Mouse (Mus musculus) adrenal gland, postnatal 36 days (tissue): ENCODE measurements at regions not wholly inside any gene's neighbourhood (a gene's known extent, or its start where the extent isn't known, plus 50 kb on each side); places are given as distances from the start of the nearest gene placed in this dataset.
"Not testable (repeated sequence)": the region's sequence is repeated elsewhere in the genome, so short reads cannot be mapped to it uniquely, and the experiment has no call there.

Experiments
- DNase-seq, 2 experiments: peaks; one replicate each; pipeline ENCODE4 v3.0.0; 2021; ENCODE audit warnings: mixed read lengths in 1 of 2

DNA sequence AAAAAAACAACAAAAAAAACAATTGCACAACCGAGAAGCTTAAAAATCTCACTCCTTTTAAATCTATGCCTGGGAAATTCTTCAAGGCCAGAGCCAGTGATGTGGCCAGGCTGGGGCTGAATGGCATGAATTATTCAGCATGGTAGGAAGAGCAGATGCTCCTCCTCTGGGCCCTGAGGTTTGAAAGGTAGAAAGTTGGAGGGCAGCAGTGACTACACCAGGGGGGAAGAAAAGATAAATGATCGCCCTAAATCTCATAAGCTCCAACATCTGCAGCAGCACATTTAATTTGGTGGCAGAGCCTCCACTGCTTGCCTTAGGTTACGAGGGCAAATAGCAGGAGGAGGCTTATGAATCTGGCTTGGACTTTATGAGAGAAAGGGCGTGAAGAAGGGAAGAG, 455.1 kb downstream of the Cbln4 start:
- DNase-seq, result no peak

- DNase-seq, result no peak
Measured at GRCm38 (mm10) chr2:171587635-171588034, 455.6 kb downstream of the Cbln4 start.

GRCm38 (mm10) chr2:171586853-171587220, 456.4 kb downstream of the Cbln4 start:
- no peak for DNase-seq

DNA sequence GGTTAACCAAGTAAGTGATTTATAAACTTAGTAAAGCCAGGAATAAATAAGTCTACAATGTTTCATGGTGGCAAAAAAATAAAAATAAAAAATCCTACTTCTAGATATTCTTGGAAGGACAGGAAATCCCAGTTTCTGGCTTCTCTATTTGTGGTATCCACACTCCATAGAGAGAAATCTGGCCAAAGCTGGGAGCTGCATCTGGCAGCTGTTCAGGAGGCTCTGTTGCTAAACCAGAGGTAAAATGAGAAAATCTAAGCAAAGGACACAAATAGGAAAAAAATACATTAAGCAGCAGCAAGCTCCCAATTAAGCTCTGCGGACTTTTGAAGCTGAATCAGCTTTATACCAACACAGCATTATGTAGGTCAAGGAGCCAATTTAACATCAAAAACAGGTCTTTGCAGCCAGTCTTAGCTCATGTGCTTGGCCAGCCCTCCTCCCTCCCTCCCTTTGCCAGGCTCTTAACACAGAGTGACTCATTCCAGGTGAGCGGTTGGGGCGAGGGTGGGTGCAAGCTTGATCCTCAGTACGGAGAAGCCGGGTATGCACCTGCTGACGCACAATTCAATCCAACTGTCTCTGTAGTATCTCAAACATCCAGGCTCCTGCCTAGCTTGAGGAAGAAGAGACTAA, 456.9 kb downstream of the Cbln4 start:
- no peak for DNase-seq

- no peak for DNase-seq
Measured at GRCm38 (mm10) chr2:171574360-171574759, 468.9 kb downstream of the Cbln4 start.

DNA sequence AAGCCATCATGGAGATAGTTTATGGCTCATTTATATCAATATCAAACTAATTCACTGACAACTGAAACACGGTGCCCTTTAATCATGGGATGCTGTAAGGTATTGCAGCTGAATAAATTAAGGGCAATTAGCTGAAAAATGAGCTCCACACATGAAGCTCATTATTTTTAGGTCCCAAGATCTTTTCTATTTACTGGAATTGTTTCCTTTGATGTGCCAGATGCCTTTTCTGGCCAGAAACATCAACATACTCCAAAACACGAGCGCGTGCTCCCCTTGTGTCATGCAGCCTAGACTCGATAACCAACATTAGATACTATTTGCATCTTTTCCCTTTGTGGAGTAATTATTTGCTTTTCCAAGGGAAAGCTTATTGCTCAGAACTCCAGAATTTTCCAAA, 480.6 kb downstream of the Cbln4 start:
- no peak for DNase-seq

GRCm38 (mm10) chr2:171542768-171543167, 500.5 kb downstream of the Cbln4 start:
- DNase-seq, result not testable (repeated sequence)

DNA sequence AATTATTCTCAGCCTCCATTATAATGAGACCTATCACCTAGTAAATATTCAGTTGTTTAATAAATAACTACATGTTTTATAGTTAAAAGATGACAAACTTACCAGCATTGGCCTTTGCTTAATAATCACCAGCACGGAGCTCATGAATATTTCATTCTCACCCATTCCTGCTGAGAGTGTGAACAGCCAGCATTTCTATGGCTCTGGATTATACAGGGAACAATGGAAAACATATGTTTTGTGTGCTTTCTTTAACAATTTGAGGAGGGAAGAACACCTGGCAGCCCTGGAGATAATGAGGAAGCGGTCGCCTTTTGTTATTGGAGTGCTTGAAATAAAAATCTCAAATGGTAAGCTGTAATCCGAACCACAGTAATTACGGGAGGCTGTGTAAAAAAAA, 528.4 kb downstream of the Cbln4 start:
- no peak for DNase-seq

GRCm38 (mm10) chr2:171496620-171497019, 546.6 kb downstream of the Cbln4 start:
- DNase-seq, result no peak

DNA sequence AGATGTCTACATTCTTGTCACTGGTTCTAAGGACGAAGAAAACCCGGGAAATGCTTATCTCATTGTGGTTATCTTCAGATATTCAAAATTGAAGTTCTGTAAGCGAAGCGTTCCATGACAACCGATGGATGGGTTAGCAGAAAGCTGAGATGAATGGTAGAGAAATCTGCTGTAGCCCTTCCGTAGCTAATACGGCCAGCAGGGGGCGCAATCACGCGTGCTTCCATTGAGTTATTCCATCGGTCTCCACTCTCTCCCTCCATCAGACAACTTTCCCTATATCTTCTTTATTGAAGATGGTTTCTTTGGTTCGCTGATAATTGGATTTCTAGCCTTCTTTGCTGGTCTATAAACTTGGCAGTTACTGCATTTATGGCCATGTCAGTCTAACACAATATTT, 549.5 kb downstream of the Cbln4 start:
- DNase-seq, result peak; percentile 67 to 70

GRCm38 (mm10) chr2:171487284-171487683, 556.0 kb downstream of the Cbln4 start:
- DNase-seq, result no peak

DNA sequence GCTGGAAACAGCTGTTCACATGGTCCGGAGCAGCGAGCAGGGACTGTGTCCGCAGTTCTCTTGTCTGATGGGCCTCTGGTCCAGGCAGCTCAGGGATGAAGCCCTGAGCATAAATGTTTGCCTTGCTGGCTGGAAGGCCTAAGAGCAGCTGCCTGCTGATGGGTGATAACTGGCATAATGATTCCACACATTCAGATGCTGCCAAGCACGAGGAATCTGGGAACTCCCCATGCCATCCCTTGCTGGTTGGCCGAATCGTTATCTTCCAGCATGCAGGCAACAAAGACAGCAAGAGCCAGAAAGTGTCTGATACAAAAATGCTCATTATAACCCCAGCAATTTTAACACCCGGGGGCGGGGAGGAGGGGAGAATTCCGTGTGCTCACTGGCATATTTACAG, 590.0 kb downstream of the Cbln4 start:
- no peak for DNase-seq

GRCm38 (mm10) chr2:171406057-171406456, 637.2 kb downstream of the Cbln4 start:
- DNase-seq, result no peak

DNA sequence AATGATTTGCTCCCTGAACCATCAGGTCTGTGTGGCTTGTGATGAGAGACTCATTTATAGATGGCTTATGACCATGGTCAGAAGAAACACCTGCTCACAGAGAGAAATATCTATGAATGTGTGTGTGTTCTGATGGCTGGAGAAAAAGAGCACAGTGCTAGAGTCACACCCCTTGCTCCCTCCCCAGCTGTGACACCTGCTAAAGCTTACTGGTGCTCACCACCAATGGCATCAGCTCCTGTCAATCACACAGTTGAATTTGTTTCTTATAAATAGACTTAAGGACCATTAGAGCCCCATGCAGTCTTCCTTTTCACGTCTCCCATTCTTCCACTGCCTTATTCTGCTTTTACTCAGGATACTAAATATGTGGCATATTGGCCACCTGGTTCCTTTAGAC, 654.3 kb downstream of the Cbln4 start:
- DNase-seq, result no peak

GRCm38 (mm10) chr2:171373457-171373856, 641.9 kb downstream of the Dok5 start:
- no peak for DNase-seq

GRCm38 (mm10) chr2:171373016-171373415, 641.4 kb downstream of the Dok5 start:
- DNase-seq, result no peak

DNA sequence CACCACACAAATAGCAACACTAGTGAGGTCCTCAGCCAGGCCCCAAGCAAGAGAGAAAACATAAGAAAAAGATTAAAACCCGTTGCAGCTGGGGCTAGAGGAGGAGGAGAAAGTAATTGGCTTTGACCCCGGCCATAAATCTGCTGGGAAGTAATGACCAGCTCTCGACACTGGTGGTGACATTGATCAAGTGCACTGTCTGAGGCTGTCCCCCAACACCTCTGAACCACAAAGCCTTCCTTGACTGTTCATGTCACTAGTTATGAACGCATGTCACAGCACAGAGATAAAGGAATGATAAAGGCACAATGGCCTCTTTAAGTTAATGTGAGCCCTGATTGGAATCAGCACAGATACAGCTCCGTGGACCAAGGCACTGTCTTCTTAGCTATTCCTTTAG, 640.1 kb downstream of the Dok5 start:
- no peak for DNase-seq

DNA sequence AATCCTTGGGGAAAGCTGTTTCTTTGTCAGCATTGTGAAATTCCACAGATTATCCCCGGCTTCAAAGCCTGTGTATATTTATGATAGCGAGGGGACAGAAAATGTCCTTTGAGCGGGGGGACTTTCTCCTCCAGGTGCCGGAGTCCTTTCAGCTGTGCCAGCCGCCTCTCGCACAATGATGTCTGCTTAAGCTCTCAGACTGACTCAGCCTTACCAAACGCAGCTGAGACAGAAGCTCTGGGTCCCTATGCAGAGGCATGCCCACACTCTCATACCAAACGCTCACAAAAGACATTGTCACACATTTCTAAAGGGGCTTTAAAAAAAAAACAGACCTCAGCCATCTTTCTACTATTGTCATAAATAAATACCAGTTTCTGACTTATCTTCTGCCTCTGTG, 633.9 kb downstream of the Dok5 start:
- no peak for DNase-seq

DNA sequence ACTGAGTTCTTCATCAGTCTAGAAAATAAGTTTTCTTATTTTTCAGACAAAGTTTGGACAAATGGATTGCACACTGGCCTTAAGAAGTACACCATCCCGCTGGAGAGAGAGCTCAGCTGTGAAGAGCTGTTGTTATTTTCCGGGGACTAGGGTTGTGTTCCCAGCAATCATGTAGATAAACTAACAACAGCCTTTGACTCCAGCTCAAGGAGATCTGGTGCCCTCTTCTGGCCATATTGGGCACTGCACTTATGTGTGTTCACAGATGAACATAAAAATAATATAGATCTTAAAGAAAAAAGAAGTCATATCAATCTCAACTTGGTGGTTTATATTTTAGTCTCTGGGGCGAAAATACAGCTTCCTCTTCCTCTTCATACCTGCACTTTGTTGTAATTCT, 633.0 kb downstream of the Dok5 start:
- DNase-seq, result no peak

DNA sequence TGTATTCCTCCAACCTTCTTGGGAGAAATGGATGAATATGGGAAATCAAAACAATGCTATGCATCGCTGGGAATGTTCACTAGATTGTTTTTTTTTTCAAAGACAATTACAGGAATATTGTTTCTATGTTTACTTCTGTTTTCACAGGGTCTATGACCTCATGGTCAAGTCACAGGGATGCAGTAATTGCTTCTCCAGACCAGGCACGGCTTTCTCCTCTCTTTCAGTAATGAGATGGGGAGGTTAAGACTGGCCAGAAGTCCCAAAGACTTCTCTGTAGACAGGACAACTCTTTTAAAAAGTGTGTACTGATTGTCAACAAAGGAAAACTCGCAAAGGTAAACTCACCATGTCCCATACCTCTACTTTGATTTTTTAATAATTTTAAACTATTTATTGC, 631.8 kb downstream of the Dok5 start:
- DNase-seq, result no peak

DNA sequence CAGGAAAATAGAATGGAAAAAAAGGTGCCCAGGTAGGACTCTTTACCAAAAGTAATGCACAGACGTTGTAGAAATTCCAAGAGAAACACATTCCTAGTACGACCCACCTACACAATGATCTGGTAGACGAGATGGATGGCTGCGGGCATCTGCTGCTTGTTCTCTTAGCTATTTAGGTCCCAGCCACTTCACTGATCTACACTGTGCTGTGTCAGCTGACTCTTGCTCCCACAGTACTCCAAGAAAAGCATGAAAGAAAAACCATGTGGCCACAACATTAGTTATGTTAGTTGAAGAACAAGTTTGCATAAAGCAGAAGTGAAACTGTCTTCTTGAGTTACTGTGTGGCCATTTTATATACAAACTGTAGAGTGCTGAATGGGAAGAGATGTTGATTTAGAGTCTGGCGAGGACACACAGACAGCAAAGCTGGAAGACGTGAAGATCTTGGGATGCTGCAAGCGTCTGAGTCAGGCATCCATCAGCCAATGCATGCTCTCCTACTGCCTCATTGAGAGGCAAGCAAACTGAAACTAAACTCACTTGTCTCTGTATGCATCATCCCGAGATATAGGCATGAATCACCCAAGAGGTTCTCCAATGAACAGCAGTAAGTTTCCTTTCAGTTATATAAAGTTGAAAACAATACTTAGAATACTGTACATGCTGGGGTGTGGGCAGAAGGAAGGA, 626.6 kb downstream of the Dok5 start:
- no peak for DNase-seq

DNA sequence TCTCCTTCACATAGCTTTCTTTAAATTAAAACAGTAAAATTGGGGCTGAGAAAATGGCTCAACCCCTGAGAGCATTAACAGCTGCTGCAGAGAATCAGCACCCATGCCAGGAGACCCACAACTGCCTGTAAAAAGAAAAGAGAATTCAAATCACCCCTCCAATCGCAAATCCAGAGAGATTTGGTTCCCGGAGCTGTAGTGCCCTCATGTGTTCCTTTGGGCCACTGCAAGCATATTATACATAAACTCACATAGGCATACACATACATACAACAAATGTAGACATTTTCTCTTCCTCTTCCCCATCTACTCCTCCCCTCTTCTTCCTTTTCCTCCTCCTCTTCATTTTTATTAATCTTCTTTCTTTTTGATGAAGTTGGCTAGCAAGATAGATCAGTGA, 616.5 kb downstream of the Dok5 start:
- DNase-seq, result no peak

DNA sequence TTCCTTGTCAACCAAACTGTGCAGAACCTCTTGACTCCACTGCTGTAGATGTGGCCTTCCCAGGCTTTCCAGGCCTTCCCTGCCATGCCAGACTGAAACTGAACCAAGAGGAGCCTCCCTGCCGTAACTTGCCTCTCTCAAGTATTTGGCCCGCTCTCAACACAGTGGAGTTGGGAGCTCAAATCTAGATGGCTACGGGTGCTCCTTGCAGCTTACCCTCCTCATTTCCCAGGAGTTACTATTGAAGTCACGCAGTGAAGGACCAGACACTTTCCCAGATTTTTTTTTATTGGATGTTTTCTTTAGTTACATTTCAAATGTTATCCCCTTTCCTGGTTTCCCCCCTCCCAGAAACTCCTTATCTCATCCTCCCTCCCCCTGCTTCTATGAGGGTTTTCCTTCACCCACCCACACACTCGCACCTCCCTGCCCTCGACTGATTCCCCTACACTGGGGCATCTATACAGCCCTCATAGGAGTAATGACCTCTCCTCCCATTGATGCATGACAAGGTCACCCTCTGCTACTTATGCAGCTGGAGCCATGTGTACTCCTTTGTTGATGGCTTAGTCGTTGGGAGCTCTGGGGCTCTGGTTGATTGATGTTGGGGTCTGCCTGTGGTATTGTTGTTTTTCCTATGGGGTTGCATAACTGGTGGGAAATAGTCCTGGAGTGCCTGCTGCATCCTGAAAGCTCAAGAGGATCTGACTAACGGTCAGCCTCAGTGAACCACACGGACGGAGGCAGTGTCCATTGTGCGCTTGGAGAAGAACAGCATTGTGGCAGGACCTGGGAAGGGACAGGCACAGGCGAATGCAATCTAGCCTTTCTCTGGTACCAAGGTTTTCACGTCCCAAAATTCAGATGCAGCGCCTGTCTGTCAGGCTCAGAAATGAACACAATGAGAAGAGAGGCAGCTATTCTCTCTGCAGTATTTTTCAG, 602.5 kb downstream of the Dok5 start:
- no peak for DNase-seq
